ENCODE assay signal across 12 mouse cellular contexts in the genomic region with DNA sequence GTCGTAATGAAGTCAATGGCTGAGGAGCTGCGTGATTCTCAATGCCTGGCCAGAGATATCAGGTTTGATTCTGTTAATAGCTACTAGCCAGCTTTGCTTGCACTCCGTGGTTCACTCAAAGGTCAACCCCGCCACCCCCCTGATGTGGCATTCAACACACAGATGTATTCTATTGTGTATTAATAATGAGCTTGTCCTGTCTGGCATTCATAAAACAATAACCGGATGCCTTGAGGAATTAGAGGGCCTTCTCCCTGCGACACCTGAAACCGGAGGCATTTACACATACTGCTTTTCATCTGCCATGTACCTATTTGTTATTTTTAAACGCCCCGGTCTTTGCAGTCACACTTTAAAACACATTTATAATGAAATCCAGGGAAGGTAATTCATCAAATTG.
DNase-seq lines count a peak whose midpoint lies in the region; ATAC-seq lines count a peak whose summit lies in the region.
"Had no signal": no experiment of that assay in that cellular context is flagged by ENCODE, and none has a peak within 500 bp of the region (broad histone marks: within the 10 kb centered on the region; RNA-seq: fewer than 3 reads in every experiment).

No protein-coding gene starts in this region.

- WGBS in lung, embryonic 16.5 days = 37% methylated on average over 9 of the region's 9 CpGs
- WGBS in hindbrain, embryonic 11.5 days = 22% methylated on average over 9 of the region's 9 CpGs
- 19% methylated on average over 9 of the region's 9 CpGs for WGBS in limb, embryonic 13.5 days

- H3K4me3 ChIP-seq in lung, embryonic 16.5 days (ENCODE audit: low read length) = no peak overlapping the region
- H3K4me3 ChIP-seq in hindbrain, embryonic 11.5 days (ENCODE audit: low read depth, low read length) = no peak overlapping the region
- no peak overlapping the region for H3K4me3 ChIP-seq in limb, embryonic 13.5 days
- H3K4me3 ChIP-seq: liver, embryonic 13.5 days had no signal

- H3K27ac ChIP-seq in lung, embryonic 16.5 days (ENCODE audit: low read length) = no peak overlapping the region
- H3K27ac ChIP-seq in hindbrain, embryonic 11.5 days (ENCODE audit: low read depth, low read length) = no peak overlapping the region
- no peak overlapping the region for H3K27ac ChIP-seq in limb, embryonic 13.5 days
- H3K27ac ChIP-seq: liver, embryonic 13.5 days had no signal

- no peak overlapping the region for H3K4me2 ChIP-seq in lung, embryonic 16.5 days (ENCODE audit: low read depth, low read length)
- no peak overlapping the region for H3K4me2 ChIP-seq in hindbrain, embryonic 11.5 days (replicated peaks; ENCODE audit: low read depth, low read length)
- peak overlapping the region; percentile 37 for H3K4me2 ChIP-seq in limb, embryonic 13.5 days (replicated peaks)
- H3K4me2 ChIP-seq: liver, embryonic 13.5 days had no signal

- H3K9me3 ChIP-seq in lung, embryonic 16.5 days (ENCODE audit: control insufficient read depth, low read length) = no peaks in the 10 kb centered on the region
- H3K9me3 ChIP-seq in hindbrain, embryonic 11.5 days (ENCODE audit: control insufficient read depth, low read length) = no peaks in the 10 kb centered on the region
- no peaks in the 10 kb centered on the region; the same call in 1 of the 2 replicates for H3K9me3 ChIP-seq in limb, embryonic 13.5 days
- H3K9me3 ChIP-seq: liver, embryonic 13.5 days had no signal

- no peak for DNase-seq in lung, postnatal 14 days
- DNase-seq in hindbrain, embryonic 11.5 days (ENCODE audit: low spot score) = peak; percentile 40
- DNase-seq in retina, postnatal 1 day = peak; percentile 77
- DNase-seq in heart, postnatal 25 days (ENCODE audit: low spot score) = no peak
- no peak for DNase-seq in thymus, postnatal 10 days (ENCODE audit: low spot score in 2 of 2)
- no peak for DNase-seq in cerebellum, adult 9-11 months
- DNase-seq: cerebellum, adult 2 months; liver, embryonic 13.5 days; spleen, adult 18-20 months had no signal

- no peaks in the 10 kb centered on the region for H3K4me1 ChIP-seq in lung, embryonic 16.5 days (replicated peaks; ENCODE audit: control insufficient read depth, insufficient read depth, low read length)
- no peaks in the 10 kb centered on the region for H3K4me1 ChIP-seq in hindbrain, embryonic 11.5 days (replicated peaks; ENCODE audit: control insufficient read depth, insufficient read depth, low read length)
- peaks cover 12% of the 10 kb centered on the region for H3K4me1 ChIP-seq in limb, embryonic 13.5 days
- H3K4me1 ChIP-seq: liver, embryonic 13.5 days had no signal

- no peaks in the 10 kb centered on the region for H3K27me3 ChIP-seq in lung, embryonic 16.5 days (ENCODE audit: control insufficient read depth, insufficient read depth, low read depth, low read length)
- H3K27me3 ChIP-seq in hindbrain, embryonic 11.5 days (ENCODE audit: control insufficient read depth, insufficient read depth, low read length) = no peaks in the 10 kb centered on the region
- no peaks in the 10 kb centered on the region for H3K27me3 ChIP-seq in limb, embryonic 13.5 days
- H3K27me3 ChIP-seq: liver, embryonic 13.5 days had no signal

- H3K36me3 ChIP-seq in lung, embryonic 16.5 days (ENCODE audit: control insufficient read depth, insufficient read depth, low read length) = no peaks in the 10 kb centered on the region
- no peaks in the 10 kb centered on the region for H3K36me3 ChIP-seq in hindbrain, embryonic 11.5 days (ENCODE audit: control insufficient read depth, insufficient read depth, low read length)
- H3K36me3 ChIP-seq in limb, embryonic 13.5 days = no peaks in the 10 kb centered on the region
- H3K36me3 ChIP-seq: liver, embryonic 13.5 days had no signal

- ATAC-seq in lung, embryonic 16.5 days (ENCODE audit: low read depth) = peak; percentile 54; the same call in 1 of the 2 replicates
- peak; percentile 78; the same call in 1 of the 2 replicates for ATAC-seq in hindbrain, embryonic 11.5 days (ENCODE audit: low FRiP score)
- peak; percentile 57; the same call in 1 of the 2 replicates for ATAC-seq in limb, embryonic 13.5 days (ENCODE audit: low FRiP score, low read depth)
- ATAC-seq: activated CD4-positive, CD25-positive, alpha-beta regulatory T cell, adult 4 months had no signal

- no peak overlapping the region for H3K9ac ChIP-seq in lung, embryonic 16.5 days (ENCODE audit: low read length)
- H3K9ac ChIP-seq in hindbrain, embryonic 11.5 days (ENCODE audit: low read depth, low read length) = no peak overlapping the region
- H3K9ac ChIP-seq in limb, embryonic 13.5 days = no peak overlapping the region
- H3K9ac ChIP-seq: liver, embryonic 13.5 days had no signal

- intact Hi-C loops in heart, postnatal 25 days (cut with DNase I) = no loop called here

Comparison
In these comparisons a context has a peak if more than half of its experiments do, and no peak if none do; other contexts are left out.
1. DNase-seq: peak in hindbrain, embryonic 11.5 days (single experiment) and retina, postnatal 1 day (single experiment); none in lung, postnatal 14 days (single experiment), heart, postnatal 25 days (single experiment), thymus, postnatal 10 days (0 of 2) and cerebellum, adult 9-11 months (single experiment).
2. Peak in every context shown above with its lines, with median percentiles within 50 percentile points of each other: ATAC-seq.